Mouse (Mus musculus): ENCODE measurements around the gene Mmp14.

Mmp14 gene

GRCm38 (mm10) chr14:54413877-54414700 lies 17.3 kb upstream of the Mmp14 start:
- DNase-seq: no peak

- DNase-seq: no peak
Measured at GRCm38 (mm10) chr14:54415241-54416020, 16.0 kb upstream of the Mmp14 start.

GRCm38 (mm10) chr14:54416229-54416775 lies 15.1 kb upstream of the Mmp14 start:
- no peak for DNase-seq

GRCm38 (mm10) chr14:54416830-54417229 lies 14.6 kb upstream of the Mmp14 start:
- no peak for DNase-seq

GRCm38 (mm10) chr14:54417623-54418081 lies 13.8 kb upstream of the Mmp14 start, which contains the start of gene Slc7a7:
Slc7a7 (minus strand) TSS chr14:54417780.
- no peak for DNase-seq

GRCm38 (mm10) chr14:54421014-54421413 lies 10.4 kb upstream of the Mmp14 start:
- no peak for DNase-seq

- peak in 1 of 2 experiments; percentile 43 for DNase-seq
Measured at GRCm38 (mm10) chr14:54423406-54423805, 8.0 kb upstream of the Mmp14 start.

- no peak for DNase-seq
Measured at GRCm38 (mm10) chr14:54424634-54425033, 6.8 kb upstream of the Mmp14 start.

- DNase-seq: no peak
Measured at GRCm38 (mm10) chr14:54425540-54425939, 5.9 kb upstream of the Mmp14 start.

GRCm38 (mm10) chr14:54426003-54426688 lies 5.3 kb upstream of the Mmp14 start:
- no peak for DNase-seq

- DNase-seq: peak; percentile 96
Measured at GRCm38 (mm10) chr14:54426689-54427398, 4.6 kb upstream of the Mmp14 start, which contains the start of gene Mrpl52. Mrpl52 (plus strand) TSS chr14:54426909.

- no peak for DNase-seq
Measured at GRCm38 (mm10) chr14:54427696-54428095, 3.7 kb upstream of the Mmp14 start.

- DNase-seq: no peak
Measured at GRCm38 (mm10) chr14:54428421-54428820, 3.0 kb upstream of the Mmp14 start.

- peak; percentile 40 to 51 for DNase-seq
Measured at GRCm38 (mm10) chr14:54429332-54430093, 1.9 kb upstream of the Mmp14 start.

- peak in 1 of 2 experiments; percentile 31 for DNase-seq
Measured at GRCm38 (mm10) chr14:54430406-54431145, 836 bp upstream of the Mmp14 start.

- DNase-seq: peak; percentile 60 to 61
Measured at GRCm38 (mm10) chr14:54432078-54432836, 845 bp downstream of the Mmp14 start.

GRCm38 (mm10) chr14:54432837-54433830 lies 1.7 kb downstream of the Mmp14 start:
- DNase-seq: peak; percentile 63 to 73

- no peak for DNase-seq
Measured at GRCm38 (mm10) chr14:54433941-54434531, 2.6 kb downstream of the Mmp14 start.

Data from cerebellum, postnatal 10 days (tissue).